Mouse (Mus musculus) adrenal gland, adult 8-10 months (tissue): ENCODE data around the gene Sycp1. TPM values are rescaled to one million over a fixed set of nuclear protein-coding genes. Genes with fewer than 3 reads are reported as not detected.

ENCODE experiments used
- total RNA-seq, 4 experiments: library from RNA; stranded (reverse); gene quantifications; 2 replicates each; pipeline ENCODE4 v1.2.4; 2022

Gene Sycp1
- total RNA-seq, 4 experiments from 2014 or later = not detected

Other genes with a start within 250 kb of the Sycp1 start
- gene Tspan2, start 201.6 kb downstream of the Sycp1 start, total RNA-seq = 1 to 10 TPM; 4.8 to 10.0 (median 7.3) TPM
- not detected for gene Tshb, start 153.4 kb downstream of the Sycp1 start, total RNA-seq
- not detected for gene Nr1h5, start 28.0 kb upstream of the Sycp1 start, total RNA-seq
- gene Sike1, start 59.6 kb upstream of the Sycp1 start, total RNA-seq = 10 to 100 TPM; 58.0 to 81.4 (median 68.5) TPM
- gene Csde1, start 84.3 kb upstream of the Sycp1 start, total RNA-seq = 100 to 1,000 TPM; 349 to 384 (median 357) TPM
- gene Nras, start 122.2 kb upstream of the Sycp1 start, total RNA-seq = 10 to 100 TPM; 56.3 to 58.7 (median 57.5) TPM
- gene Ampd1, start 137.9 kb upstream of the Sycp1 start, total RNA-seq = not detected
- 1 to 10 TPM; 1.2 to 2.4 (median 1.9) TPM for gene Dennd2c, start 166.5 kb upstream of the Sycp1 start, total RNA-seq
- gene Bcas2, start 235.6 kb upstream of the Sycp1 start, total RNA-seq = 10 to 100 TPM; 52.7 to 73.4 (median 60.4) TPM